Mouse (Mus musculus): Measurements from ENCODE around the gene Rhebl1. TPM values are rescaled to one million over a fixed set of nuclear protein-coding genes. Genes with fewer than 3 reads are reported as not detected.

The Rhebl1 gene
- polyA plus RNA-seq, 1 experiment from 2014 or later, result 23.4 TPM

- H3K27ac ChIP-seq, result peak overlapping the region; percentile 3; the same call in 1 of the 2 replicates
- whole genome bisulfite sequencing, result 8% methylated on average over 8 of the region's 8 CpGs
- no peaks in the 10 kb centered on the region for H3K27me3 ChIP-seq
- H3K4me3 ChIP-seq, result peak overlapping the region; percentile 99
- peak overlapping the region; percentile 97 for H3K4me2 ChIP-seq
- H3K9me3 ChIP-seq, result no peaks in the 10 kb centered on the region
- ATAC-seq (ENCODE audit: insufficient number of reproducible peaks, insufficient read depth, low FRiP score, low TSS enrichment, low read depth), result no peak
- H3K4me1 ChIP-seq, result peaks cover 41% of the 10 kb centered on the region
- peak overlapping the region; percentile 100 for H3K9ac ChIP-seq
- peaks cover 22% of the 10 kb centered on the region for H3K36me3 ChIP-seq
Observed at GRCm38 (mm10) chr15:98869342-98870178, 24.8 kb downstream of the Rhebl1 start.

- 33% methylated on average over 11 of the region's 11 CpGs for WGBS
- Histone ChIP-seq H3K27me3 (no peaks in the 10 kb centered on the region), H3K4me2 (peak overlapping the region; percentile 97), H3K9me3 (no peaks in the 10 kb centered on the region), H3K27ac (peak overlapping the region; percentile 65), H3K36me3 (peaks cover 33% of the 10 kb centered on the region), H3K4me1 (peaks cover 41% of the 10 kb centered on the region), H3K4me3 (peak overlapping the region; percentile 99), H3K9ac (peak overlapping the region; percentile 100)
- ATAC-seq (ENCODE audit: insufficient number of reproducible peaks, insufficient read depth, low FRiP score, low TSS enrichment, low read depth), result no peak
Observed at GRCm38 (mm10) chr15:98868346-98869063, 25.8 kb downstream of the Rhebl1 start.

- H3K4me3 ChIP-seq, result peak overlapping the region; percentile 99; the same call in 1 of the 2 replicates
- peak overlapping the region; percentile 97 for H3K4me2 ChIP-seq
- no peak for ATAC-seq (ENCODE audit: insufficient number of reproducible peaks, insufficient read depth, low FRiP score, low TSS enrichment, low read depth)
- peaks cover 33% of the 10 kb centered on the region for H3K4me1 ChIP-seq
- no peaks in the 10 kb centered on the region for H3K9me3 ChIP-seq
- no peaks in the 10 kb centered on the region for H3K27me3 ChIP-seq
- WGBS, result 50% methylated on average over 6 of the region's 6 CpGs
- H3K9ac ChIP-seq, result peak overlapping the region; percentile 100
- peaks cover 45% of the 10 kb centered on the region for H3K36me3 ChIP-seq
- peak overlapping the region; percentile 65; the same call in 1 of the 2 replicates for H3K27ac ChIP-seq
Observed at GRCm38 (mm10) chr15:98867321-98867720, 27.0 kb downstream of the Rhebl1 start.

- Histone ChIP-seq H3K4me1 (peaks cover 33% of the 10 kb centered on the region), H3K4me2 (no peak overlapping the region), H3K9me3 (no peaks in the 10 kb centered on the region), H3K4me3 (no peak overlapping the region), H3K9ac (no peak overlapping the region), H3K27me3 (no peaks in the 10 kb centered on the region), H3K27ac (no peak overlapping the region), H3K36me3 (peaks cover 53% of the 10 kb centered on the region)
- ATAC-seq (ENCODE audit: insufficient number of reproducible peaks, insufficient read depth, low FRiP score, low TSS enrichment, low read depth), result no peak
- 89% methylated on average over 5 of the region's 5 CpGs for WGBS
Observed at GRCm38 (mm10) chr15:98866501-98866900, 27.8 kb downstream of the Rhebl1 start.

GRCm38 (mm10) chr15:98865771-98866170 lies 28.6 kb downstream of the Rhebl1 start:
- 95% methylated on average over 8 of the region's 8 CpGs for WGBS
- ATAC-seq (ENCODE audit: insufficient number of reproducible peaks, insufficient read depth, low FRiP score, low TSS enrichment, low read depth), result no peak
- Histone ChIP-seq H3K27ac (no peak overlapping the region), H3K36me3 (peaks cover 60% of the 10 kb centered on the region), H3K4me1 (peaks cover 33% of the 10 kb centered on the region), H3K27me3 (no peaks in the 10 kb centered on the region), H3K4me3 (no peak overlapping the region), H3K4me2 (no peak overlapping the region), H3K9me3 (no peaks in the 10 kb centered on the region), H3K9ac (peak overlapping the region; percentile 32; the same call in 1 of the 2 replicates)

GRCm38 (mm10) chr15:98864951-98865350 lies 29.4 kb downstream of the Rhebl1 start:
- no peak overlapping the region for H3K4me2 ChIP-seq
- H3K9ac ChIP-seq, result no peak overlapping the region
- H3K4me1 ChIP-seq, result peaks cover 32% of the 10 kb centered on the region
- no peaks in the 10 kb centered on the region for H3K9me3 ChIP-seq
- ATAC-seq (ENCODE audit: insufficient number of reproducible peaks, insufficient read depth, low FRiP score, low TSS enrichment, low read depth), result no peak
- H3K4me3 ChIP-seq, result no peak overlapping the region
- H3K27me3 ChIP-seq, result no peaks in the 10 kb centered on the region
- peaks cover 68% of the 10 kb centered on the region for H3K36me3 ChIP-seq
- H3K27ac ChIP-seq, result no peak overlapping the region
- WGBS, result 90% methylated on average over 6 of the region's 6 CpGs

- no peaks in the 10 kb centered on the region for H3K27me3 ChIP-seq
- H3K4me1 ChIP-seq, result peaks cover 17% of the 10 kb centered on the region
- H3K36me3 ChIP-seq, result peaks cover 83% of the 10 kb centered on the region
- H3K9me3 ChIP-seq, result no peaks in the 10 kb centered on the region
- 89% methylated on average over 12 of the region's 12 CpGs for WGBS
- no peak overlapping the region for H3K4me2 ChIP-seq
- H3K27ac ChIP-seq, result no peak overlapping the region
- no peak overlapping the region for H3K9ac ChIP-seq
- ATAC-seq (ENCODE audit: insufficient number of reproducible peaks, insufficient read depth, low FRiP score, low TSS enrichment, low read depth), result no peak
- H3K4me3 ChIP-seq, result no peak overlapping the region
Observed at GRCm38 (mm10) chr15:98863451-98863958, 30.8 kb downstream of the Rhebl1 start.

GRCm38 (mm10) chr15:98861701-98862410 lies 32.5 kb downstream of the Rhebl1 start:
- no peak overlapping the region for H3K4me2 ChIP-seq
- H3K9ac ChIP-seq, result no peak overlapping the region
- H3K4me3 ChIP-seq, result no peak overlapping the region
- H3K27ac ChIP-seq, result no peak overlapping the region
- H3K36me3 ChIP-seq, result peaks cover 99% of the 10 kb centered on the region
- 84% methylated on average over 21 of the region's 21 CpGs for WGBS
- H3K27me3 ChIP-seq, result no peaks in the 10 kb centered on the region
- ATAC-seq (ENCODE audit: insufficient number of reproducible peaks, insufficient read depth, low FRiP score, low TSS enrichment, low read depth), result no peak
- no peaks in the 10 kb centered on the region for H3K9me3 ChIP-seq
- peaks cover under 1% of the 10 kb centered on the region for H3K4me1 ChIP-seq

- no peaks in the 10 kb centered on the region for H3K27me3 ChIP-seq
- H3K9me3 ChIP-seq, result no peaks in the 10 kb centered on the region
- no peak overlapping the region for H3K27ac ChIP-seq
- whole genome bisulfite sequencing, result 96% methylated on average over 18 of the region's 18 CpGs
- H3K36me3 ChIP-seq, result peaks cover 100% of the 10 kb centered on the region
- H3K4me3 ChIP-seq, result no peak overlapping the region
- no peak overlapping the region for H3K4me2 ChIP-seq
- no peak overlapping the region for H3K9ac ChIP-seq
- ATAC-seq (ENCODE audit: insufficient number of reproducible peaks, insufficient read depth, low FRiP score, low TSS enrichment, low read depth), result no peak
- H3K4me1 ChIP-seq, result no peaks in the 10 kb centered on the region
Observed at GRCm38 (mm10) chr15:98860921-98861320, 33.4 kb downstream of the Rhebl1 start.

- Histone ChIP-seq H3K9me3 (no peaks in the 10 kb centered on the region), H3K36me3 (peaks cover 100% of the 10 kb centered on the region), H3K27me3 (no peaks in the 10 kb centered on the region), H3K4me2 (no peak overlapping the region), H3K4me1 (no peaks in the 10 kb centered on the region), H3K4me3 (no peak overlapping the region), H3K9ac (no peak overlapping the region), H3K27ac (no peak overlapping the region)
- WGBS, result 85% methylated on average over 9 of the region's 9 CpGs
- no peak for ATAC-seq (ENCODE audit: insufficient number of reproducible peaks, insufficient read depth, low FRiP score, low TSS enrichment, low read depth)
Observed at GRCm38 (mm10) chr15:98859319-98860043, 34.9 kb downstream of the Rhebl1 start.

GRCm38 (mm10) chr15:98854214-98854613 lies 40.1 kb downstream of the Rhebl1 start:
- H3K4me2 ChIP-seq, result no peak overlapping the region
- no peak for ATAC-seq (ENCODE audit: insufficient number of reproducible peaks, insufficient read depth, low FRiP score, low TSS enrichment, low read depth)
- no peak overlapping the region for H3K27ac ChIP-seq
- WGBS, result 94% methylated on average over 16 of the region's 16 CpGs
- H3K9me3 ChIP-seq, result no peaks in the 10 kb centered on the region
- peaks cover 100% of the 10 kb centered on the region for H3K36me3 ChIP-seq
- no peaks in the 10 kb centered on the region for H3K27me3 ChIP-seq
- H3K9ac ChIP-seq, result no peak overlapping the region
- no peaks in the 10 kb centered on the region for H3K4me1 ChIP-seq
- no peak overlapping the region for H3K4me3 ChIP-seq

All from embryonic facial prominence, embryonic 13.5 days (tissue).